Mouse (Mus musculus) retina, adult 2 months (tissue): Measurements from ENCODE around the gene Arhgap8.

ENCODE experiments used
- DNase-seq: peaks from one replicate; pipeline ENCODE4 v3.0.0-alpha.2; 2012; ENCODE audit warnings: low read depth, low spot score

Gene Arhgap8

DNA sequence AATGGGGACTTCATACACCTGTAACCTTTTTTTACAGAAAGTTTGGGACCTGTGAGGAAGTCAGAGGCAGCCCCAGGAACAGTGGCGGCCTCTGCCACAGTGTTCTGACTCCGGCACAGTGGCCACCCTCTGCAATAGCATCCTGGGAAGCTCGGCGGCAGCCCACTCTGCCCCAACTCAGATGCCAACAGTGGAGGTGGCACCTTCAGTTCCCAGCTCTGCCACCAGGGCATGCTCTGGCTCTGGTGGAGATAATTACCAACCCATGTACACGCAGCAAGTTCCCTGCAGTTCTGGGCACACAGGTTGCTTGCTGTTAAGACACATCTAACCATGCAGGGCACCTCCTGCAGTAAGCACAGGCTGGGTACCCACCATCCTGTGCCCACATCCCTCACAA lies 80.3 kb downstream of the Arhgap8 start:
- DNase-seq = no peak

DNA sequence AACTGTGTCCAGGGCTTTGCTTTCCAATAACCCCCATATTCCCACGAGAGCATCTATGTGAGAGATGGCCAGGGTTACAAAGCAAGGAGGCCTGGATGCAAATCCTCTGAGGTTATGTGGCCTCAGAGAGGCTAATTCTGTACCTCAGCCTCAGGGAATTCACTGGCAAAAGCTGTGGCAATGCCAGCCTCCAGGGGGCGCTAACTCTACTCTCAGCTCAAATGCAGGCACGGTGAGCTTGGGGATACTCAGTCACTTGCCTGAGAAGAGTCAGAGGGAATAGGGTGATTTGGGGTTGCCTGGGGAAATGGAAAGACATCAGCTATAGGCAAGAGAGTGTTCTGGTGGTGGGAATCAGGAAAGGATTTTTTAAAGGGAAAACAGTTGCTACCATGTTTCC lies 83.8 kb downstream of the Arhgap8 start:
- peak; percentile 38 for DNase-seq

DNA sequence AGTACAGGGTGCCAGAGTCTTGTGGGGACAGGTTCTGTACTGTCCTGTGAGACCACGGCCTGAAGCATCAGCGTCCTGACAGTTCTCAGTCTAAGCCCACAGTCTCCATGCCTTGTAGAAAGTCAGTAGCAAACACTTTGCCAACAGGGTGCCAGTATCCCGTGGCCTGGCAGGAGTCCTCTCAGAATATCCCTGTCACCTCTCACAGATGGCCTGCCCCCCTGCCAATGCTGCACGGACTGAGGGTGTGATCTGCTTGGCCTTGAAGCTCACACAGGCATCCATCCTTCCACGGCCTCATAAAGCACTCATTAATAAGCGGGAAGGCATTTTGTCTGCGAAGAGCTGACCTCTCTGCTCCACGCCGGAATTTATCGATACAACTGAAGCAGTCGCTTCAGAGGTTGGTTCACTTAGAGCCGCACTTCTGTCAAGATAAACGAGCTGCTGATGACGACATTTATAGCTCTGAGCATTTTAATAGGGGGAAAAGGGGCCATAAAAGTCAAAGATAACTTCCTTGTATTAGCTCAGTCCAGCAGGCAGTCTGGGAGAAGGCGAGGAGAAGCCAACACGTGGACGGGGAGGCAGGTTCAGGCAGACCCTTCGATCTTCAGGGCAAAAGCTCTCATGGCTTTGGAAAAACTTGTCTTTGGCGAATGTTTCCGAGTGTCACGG lies 89.6 kb downstream of the Arhgap8 start:
- no peak for DNase-seq

DNA sequence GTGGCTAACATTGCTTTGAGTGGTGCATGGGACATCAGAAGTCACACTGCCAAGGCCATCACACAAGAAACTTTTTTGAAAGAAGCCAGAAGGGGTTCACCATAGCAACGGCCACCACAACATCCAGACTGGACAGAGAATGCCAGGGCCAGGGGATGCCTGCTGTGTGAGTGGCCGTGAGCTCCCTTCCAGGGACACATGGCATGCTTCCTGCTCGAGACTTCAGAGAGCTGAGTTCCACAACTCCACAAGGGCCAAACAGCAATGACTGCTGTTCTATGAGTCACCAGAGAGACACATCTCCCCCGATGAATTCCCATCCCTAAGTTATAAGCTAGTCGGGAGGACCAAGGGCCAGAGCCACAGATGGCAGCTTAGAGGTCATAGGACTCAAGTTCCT lies 91.3 kb downstream of the Arhgap8 start:
- no peak for DNase-seq

DNA sequence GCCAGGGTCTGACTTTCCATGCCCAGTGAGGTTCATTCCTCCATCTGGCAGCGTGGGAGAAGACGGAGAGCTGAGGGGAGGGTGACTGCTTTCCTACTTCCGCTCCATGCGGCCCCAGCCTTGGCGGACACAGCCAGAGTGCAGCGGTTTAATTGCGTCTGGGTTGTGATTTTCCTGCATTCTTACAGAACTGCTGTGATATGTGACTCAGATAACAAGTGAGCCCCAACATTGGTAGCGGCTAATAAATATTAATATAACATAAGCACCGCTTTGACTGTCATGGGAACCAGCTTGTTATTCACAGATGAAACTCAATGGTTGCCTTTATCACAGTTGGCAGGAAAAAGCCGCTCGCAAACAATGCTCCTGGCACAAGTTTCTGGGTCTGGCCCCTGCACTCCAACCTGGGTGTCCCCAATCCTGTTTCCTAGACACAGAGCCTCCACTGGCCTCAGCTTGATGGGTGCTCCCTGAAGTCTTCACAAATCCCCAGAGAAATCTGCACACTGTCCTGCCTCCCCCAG lies 93.0 kb downstream of the Arhgap8 start:
- no peak for DNase-seq

DNA sequence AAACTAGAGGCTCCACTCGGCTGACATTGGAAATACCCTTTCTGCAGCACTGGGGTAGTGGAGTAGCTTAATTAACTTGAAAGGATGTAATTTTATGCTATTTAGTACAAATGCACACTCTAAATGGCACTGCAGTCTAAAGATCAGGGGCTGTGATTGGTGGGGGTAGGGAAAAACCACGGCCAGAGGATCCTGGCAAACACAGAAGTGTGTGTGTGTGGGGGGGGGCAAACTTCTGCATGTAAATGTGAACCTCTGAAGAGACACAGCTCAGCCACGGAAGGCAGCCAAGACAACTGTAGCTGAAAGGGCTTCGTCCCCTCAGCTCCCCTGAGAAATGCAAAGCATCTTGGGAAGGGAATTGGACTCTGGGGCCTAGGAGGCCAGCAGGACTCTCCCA lies 95.3 kb downstream of the Arhgap8 start:
- no peak for DNase-seq

DNA sequence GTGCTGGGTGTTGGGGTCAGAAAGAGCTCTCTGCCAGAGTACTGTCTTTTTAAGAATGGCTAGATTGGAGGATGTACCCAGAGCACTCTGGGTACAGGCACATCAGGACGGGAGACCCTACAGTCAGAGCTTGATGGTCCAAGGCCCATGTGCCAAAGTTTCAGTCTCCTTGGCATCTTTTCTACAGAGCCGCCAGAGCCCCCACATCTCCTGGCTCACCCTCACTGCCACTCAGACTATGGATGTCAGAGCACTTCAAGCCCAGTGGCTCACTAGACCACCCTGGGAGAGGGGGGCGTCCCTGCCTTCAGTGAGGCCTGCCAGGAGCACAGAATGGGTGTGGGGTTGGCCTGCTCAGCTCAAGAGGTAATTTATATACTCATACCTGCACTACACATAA lies 97.7 kb downstream of the Arhgap8 start:
- no peak for DNase-seq

DNA sequence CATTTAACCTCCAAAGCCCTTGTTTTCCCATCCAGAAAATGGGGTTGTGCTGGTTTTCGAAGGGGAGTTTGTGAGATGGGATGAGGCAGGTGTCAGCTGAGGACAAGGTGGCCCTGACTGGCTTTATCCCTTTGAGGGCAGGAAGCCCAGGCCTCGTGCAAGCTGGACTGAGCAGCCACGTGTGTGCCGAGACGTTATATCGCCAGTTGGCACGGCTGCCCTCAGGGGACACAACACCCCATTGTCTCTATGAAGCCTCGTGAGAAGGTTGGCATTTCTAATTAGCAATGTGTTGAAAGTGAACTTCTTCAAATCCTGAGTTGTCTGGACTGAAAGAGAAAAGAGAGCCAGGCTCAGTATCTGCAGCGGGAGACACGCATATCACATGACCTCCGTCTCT lies 98.4 kb downstream of the Arhgap8 start:
- no peak for DNase-seq

DNA sequence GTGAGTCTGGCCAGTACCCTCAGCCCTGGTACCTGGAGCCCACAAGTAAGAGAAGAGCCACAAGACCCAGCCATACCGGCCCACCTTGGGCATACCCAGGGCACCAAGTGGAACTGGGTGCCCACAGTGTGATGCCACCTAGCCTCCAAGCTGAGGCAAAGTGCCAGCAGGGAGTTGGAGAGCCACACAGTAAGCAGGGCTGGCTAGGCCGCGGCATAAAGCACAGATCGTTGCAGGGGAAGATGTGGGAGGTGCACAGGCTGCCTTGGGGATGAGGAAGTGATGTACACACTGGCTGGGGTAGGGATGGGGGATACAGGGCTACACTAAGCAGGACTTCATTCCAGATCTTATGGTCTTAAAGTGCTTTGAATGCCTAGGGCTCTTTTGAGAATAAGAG lies 101.0 kb downstream of the Arhgap8 start:
- DNase-seq = no peak
